Mouse (Mus musculus) limb, embryonic 15.5 days (tissue): Measurements from ENCODE around the gene Ppil4. TPM values are rescaled to one million over a fixed set of nuclear protein-coding genes. Genes with fewer than 3 reads are reported as not detected.

Experiments used
- ATAC-seq: fragments of 200-750 bp; cut with Nextera tagmentation; 2 replicates; pipeline ENCODE4 v1.8.0; 2017; ENCODE audit warnings: low read depth, moderate TSS enrichment; ENCODE audit not compliant: insufficient number of reproducible peaks, low FRiP score, low TSS enrichment
- H3K27ac ChIP-seq: fragments of 300-500 bp; sonication (generic); 2 replicates; pipeline ENCODE4 v1.5.1; 2015; ENCODE audit warnings: moderate library complexity, mild to moderate bottlenecking, inconsistent platforms
- H3K27me3 ChIP-seq: fragments of 300-500 bp; sonication (generic); 2 replicates; pipeline ENCODE4 v1.6.1; 2015; ENCODE audit warnings: inconsistent platforms
- H3K36me3 ChIP-seq: fragments of 300-500 bp; sonication (generic); 2 replicates; pipeline ENCODE4 v1.6.1; 2015; ENCODE audit warnings: inconsistent platforms
- H3K4me1 ChIP-seq: fragments of 300-500 bp; sonication (generic); 2 replicates; pipeline ENCODE4 v1.6.1; 2015; ENCODE audit warnings: inconsistent platforms
- H3K4me2 ChIP-seq: fragments of 300-500 bp; sonication (generic); 2 replicates; pipeline ENCODE4 v1.6.1; 2015; ENCODE audit warnings: mild to moderate bottlenecking, inconsistent platforms
- H3K4me3 ChIP-seq: fragments of 300-500 bp; sonication (generic); 2 replicates; pipeline ENCODE4 v1.5.1; 2015; ENCODE audit warnings: mild to moderate bottlenecking, inconsistent platforms
- H3K9ac ChIP-seq: fragments of 300-500 bp; sonication (generic); 2 replicates; pipeline ENCODE4 v1.6.1; 2015; ENCODE audit warnings: inconsistent platforms
- H3K9me3 ChIP-seq: fragments of 300-500 bp; sonication (generic); 2 replicates; pipeline ENCODE4 v1.6.1; 2016; ENCODE audit warnings: inconsistent platforms
- WGBS: fragments of 180-500 bp; shearing (Covaris S2); methylation state at CpG from one replicate; pipeline ENCODE4 v1.1.7; 2015; 5-methylcytosine and 5-hydroxymethylcytosine counted together
- microRNA-seq: library from miRNA; unstranded; fragments of <30 nt; microRNA quantifications from one replicate; pipeline ENCODE4, GENCODE M21; 2016
- polyA plus RNA-seq: library from polyadenylated mRNA; unstranded; fragments of >200 nt; fragmentation: Nextera tagmentation; extraction: Ambion mirVana; gene quantifications from 2 replicates; pipeline ENCODE4 v1.2.1, GENCODE M21; 2015

Gene Ppil4
- polyA plus RNA-seq, 1 experiment from 2014 or later, result 38.9 TPM

- Histone ChIP-seq H3K27me3 (peaks cover 23% of the 10 kb centered on the region), H3K27ac (no peak overlapping the region), H3K9ac (no peak overlapping the region), H3K4me3 (no peak overlapping the region), H3K4me2 (no peak overlapping the region), H3K36me3 (no peaks in the 10 kb centered on the region), H3K9me3 (no peaks in the 10 kb centered on the region), H3K4me1 (peaks cover 25% of the 10 kb centered on the region)
- 51% methylated on average over 6 of the region's 6 CpGs for WGBS
- no peak; the same call in 1 of the 2 replicates for ATAC-seq
These were observed 71.5 kb downstream of the Ppil4 start for GRCm38 (mm10) chr10:7864184-7864583.

DNA sequence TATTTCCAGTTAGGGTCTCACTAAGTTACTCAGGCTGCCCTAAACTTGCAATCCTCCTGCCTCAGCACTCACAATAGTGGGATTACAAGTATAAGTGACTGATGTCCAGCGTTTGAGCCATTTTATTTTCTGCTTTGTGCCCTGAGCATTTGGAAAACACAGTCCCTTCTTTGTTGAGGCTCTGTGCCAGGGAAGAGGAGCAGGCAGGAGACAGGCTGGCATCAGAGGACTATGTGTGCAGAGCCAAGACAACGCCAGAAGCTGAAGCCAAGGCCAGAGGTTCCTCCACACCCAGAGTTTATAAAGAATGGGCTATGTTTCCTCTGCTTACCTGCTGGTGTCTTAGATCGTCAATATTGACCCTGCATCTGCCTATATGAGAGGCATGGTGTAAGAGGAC lies 72.1 kb downstream of the Ppil4 start:
- 79% methylated on average over 3 of the region's 3 CpGs for WGBS
- Histone ChIP-seq H3K4me1 (peaks cover 27% of the 10 kb centered on the region), H3K9me3 (no peaks in the 10 kb centered on the region), H3K4me3 (no peak overlapping the region), H3K27ac (no peak overlapping the region), H3K36me3 (no peaks in the 10 kb centered on the region), H3K9ac (no peak overlapping the region), H3K4me2 (no peak overlapping the region), H3K27me3 (peaks cover 27% of the 10 kb centered on the region)
- no peak for ATAC-seq

DNA sequence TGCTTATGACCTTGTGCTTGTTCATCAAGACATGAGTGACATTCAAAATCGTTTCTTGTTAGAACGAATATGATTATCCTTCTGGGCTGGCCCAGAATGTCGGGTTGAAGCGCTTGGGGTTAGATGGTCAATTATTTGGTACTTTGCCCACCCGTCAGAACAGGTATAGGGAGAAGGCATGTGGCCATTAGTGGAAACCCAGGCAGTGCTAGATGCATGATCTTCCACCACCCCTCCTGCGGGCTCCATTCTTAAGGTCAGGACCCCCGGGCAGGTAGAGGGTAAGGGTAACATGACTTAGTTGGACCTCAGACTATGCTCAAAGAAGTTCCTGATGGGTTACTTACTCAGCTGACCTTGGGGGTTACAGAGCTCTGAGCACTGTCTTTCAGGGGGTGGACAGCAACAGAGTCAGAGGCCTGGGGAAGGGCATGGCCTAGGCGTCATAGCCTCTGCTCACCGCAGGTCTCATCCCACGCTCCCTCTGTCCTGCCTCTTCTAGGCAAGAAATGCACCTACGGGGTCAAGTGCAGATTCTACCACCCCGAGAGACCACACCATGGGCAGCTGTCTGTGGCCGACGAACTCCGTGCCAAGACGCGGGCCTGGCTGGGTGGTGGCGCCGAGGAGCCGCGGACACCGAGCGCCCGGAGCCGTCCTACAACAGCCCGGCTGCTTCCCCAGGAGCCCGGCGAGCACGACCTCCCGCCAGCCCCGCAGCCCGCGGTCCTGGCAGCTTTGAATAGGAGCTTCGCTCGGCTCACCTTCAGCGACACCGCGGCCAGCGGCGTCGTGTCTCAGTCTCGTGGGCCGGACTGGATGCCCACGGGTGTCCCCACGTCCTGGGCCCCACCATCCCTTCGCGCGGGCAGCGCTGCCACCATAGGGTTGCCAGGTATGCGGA lies 74.3 kb downstream of the Ppil4 start:
- Histone ChIP-seq H3K9ac (0 out of 2 replicates have a peak overlapping the region, but pooled peaks have one; percentile 7), H3K4me2 (peak overlapping the region; percentile 66), H3K27me3 (peaks cover 27% of the 10 kb centered on the region), H3K27ac (no peak overlapping the region), H3K4me3 (peak overlapping the region; percentile 33), H3K36me3 (no peaks in the 10 kb centered on the region), H3K9me3 (no peaks in the 10 kb centered on the region), H3K4me1 (peaks cover 22% of the 10 kb centered on the region)
- 19% methylated on average over 50 of the region's 50 CpGs for WGBS
- ATAC-seq, result no peak

- Histone ChIP-seq H3K9me3 (no peaks in the 10 kb centered on the region), H3K4me1 (peaks cover 20% of the 10 kb centered on the region), H3K9ac (0 out of 2 replicates have a peak overlapping the region, but pooled peaks have one; percentile 7), H3K27ac (no peak overlapping the region), H3K36me3 (no peaks in the 10 kb centered on the region), H3K4me3 (peak overlapping the region; percentile 33), H3K4me2 (peak overlapping the region; percentile 66), H3K27me3 (peaks cover 27% of the 10 kb centered on the region)
- ATAC-seq, result no peak
- WGBS, result 28% methylated on average over 21 of the region's 21 CpGs
These were observed 75.0 kb downstream of the Ppil4 start for GRCm38 (mm10) chr10:7867666-7868030.

GRCm38 (mm10) chr10:7869746-7870145 lies 77.1 kb downstream of the Ppil4 start:
- Histone ChIP-seq H3K9me3 (no peaks in the 10 kb centered on the region), H3K27ac (no peak overlapping the region), H3K27me3 (peaks cover 27% of the 10 kb centered on the region), H3K4me2 (no peak overlapping the region), H3K4me3 (no peak overlapping the region), H3K9ac (no peak overlapping the region), H3K36me3 (no peaks in the 10 kb centered on the region), H3K4me1 (peaks cover 15% of the 10 kb centered on the region)
- ATAC-seq, result no peak
- WGBS, result 53% methylated on average over 8 of the region's 8 CpGs

DNA sequence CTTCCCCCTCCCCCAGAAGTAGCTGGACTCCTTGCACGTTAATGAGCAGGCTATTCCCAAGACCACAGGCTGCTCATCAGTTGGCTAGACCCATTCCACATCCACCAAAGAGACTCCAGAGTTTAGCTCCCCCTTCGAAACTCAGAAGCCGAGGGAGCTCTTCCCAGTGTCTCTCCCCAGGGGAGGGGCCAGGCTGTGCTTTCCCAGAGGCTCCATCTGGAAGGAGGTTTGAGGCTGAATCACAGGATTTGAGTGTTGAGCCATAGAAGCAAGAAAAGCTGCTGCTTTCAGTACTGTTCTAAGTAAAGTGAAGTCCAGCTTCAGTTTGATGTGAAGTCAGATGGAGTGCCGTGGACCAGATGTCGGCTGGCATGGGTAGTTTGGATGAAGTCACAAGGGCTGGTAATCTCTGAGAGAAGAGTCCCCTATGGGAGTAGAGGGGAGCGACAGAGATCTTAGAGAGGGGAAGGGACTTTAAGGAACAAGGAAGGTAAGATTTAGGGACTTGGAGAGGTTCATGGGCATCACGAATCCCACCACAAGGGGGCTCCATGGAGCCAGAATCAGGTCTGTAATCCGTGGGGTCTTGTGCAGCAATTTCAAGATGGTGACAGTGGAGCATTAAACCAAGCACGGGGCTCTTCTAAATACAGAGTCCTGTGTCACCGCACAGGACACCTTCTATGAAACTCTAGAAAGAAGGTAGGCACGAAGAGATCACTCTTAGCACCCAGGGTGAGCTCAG lies 78.1 kb downstream of the Ppil4 start:
- Histone ChIP-seq H3K27ac (no peak overlapping the region), H3K9ac (no peak overlapping the region), H3K4me1 (peaks cover 15% of the 10 kb centered on the region), H3K9me3 (no peaks in the 10 kb centered on the region), H3K4me2 (no peak overlapping the region), H3K4me3 (no peak overlapping the region), H3K36me3 (no peaks in the 10 kb centered on the region), H3K27me3 (peaks cover 27% of the 10 kb centered on the region)
- ATAC-seq, result peak; percentile 21; the same call in 1 of the 2 replicates
- WGBS, result 61% methylated on average over 11 of the region's 11 CpGs

GRCm38 (mm10) chr10:7871381-7872020 lies 78.8 kb downstream of the Ppil4 start:
- H3K4me2 ChIP-seq, result no peak overlapping the region
- no peak for ATAC-seq
- 72% methylated on average over 5 of the region's 5 CpGs for WGBS

More at GRCm38 (mm10) chr10:7871381-7872020, 78.8 kb downstream of the Ppil4 start:
- Histone ChIP-seq H3K36me3 (no peaks in the 10 kb centered on the region), H3K27me3 (peaks cover 26% of the 10 kb centered on the region), H3K27ac (no peak overlapping the region), H3K4me1 (peaks cover 15% of the 10 kb centered on the region), H3K9me3 (no peaks in the 10 kb centered on the region), H3K9ac (no peak overlapping the region), H3K4me3 (no peak overlapping the region)

Small RNA genes within 50 kb of the gene (microRNA-seq; reads per million reads assigned to microRNA genes)
- gene Mir5104, result 0.82 reads per million

Other genes starting within 250 kb of the Ppil4 start
- 0.88 and 1.5 TPM in 2 replicates for gene Lrp11, start 203.1 kb upstream of the Ppil4 start, polyA plus RNA-seq
- gene Nup43, start 125.4 kb upstream of the Ppil4 start, polyA plus RNA-seq, result 39.3 and 41.4 TPM in 2 replicates
- gene Pcmt1, start 111.8 kb upstream of the Ppil4 start, polyA plus RNA-seq, result 126 and 133 TPM in 2 replicates
- 6.4 and 8.2 TPM in 2 replicates for gene Lats1, start 111.7 kb upstream of the Ppil4 start, polyA plus RNA-seq
- 54.1 and 58.2 TPM in 2 replicates for gene Katna1, start 66.9 kb upstream of the Ppil4 start, polyA plus RNA-seq
- gene Ginm1, start 67 bp upstream of the Ppil4 start, polyA plus RNA-seq, result 92.0 and 99.6 TPM in 2 replicates
- gene Zc3h12d, start 39.6 kb downstream of the Ppil4 start, polyA plus RNA-seq, result 0.12 and 0.37 TPM in 2 replicates
- 18.8 and 22.1 TPM in 2 replicates for gene Tab2, start 163.3 kb downstream of the Ppil4 start, polyA plus RNA-seq